Mouse (Mus musculus) liver, postnatal 0 days (tissue): ENCODE measurements at regions not wholly inside any gene's neighbourhood (a gene's known extent, or its start where the extent isn't known, plus 50 kb on each side); places are given as distances from the start of the nearest gene placed in this dataset.

Experiments
- ATAC-seq: fragments of 200-750 bp; cut with Nextera tagmentation; 2 replicates; pipeline ENCODE4 v1.8.0; 2017; ENCODE audit warnings: mild to moderate bottlenecking, moderate library complexity
- DNase-seq: peaks from one replicate; pipeline ENCODE4 v3.0.0-alpha.2; 2016
- H3K27ac ChIP-seq: fragments of 300-500 bp; sonication (generic); 2 replicates; pipeline ENCODE4 v1.5.1; 2014; ENCODE audit warnings: antibody characterized with exemption, moderate library complexity, mild to moderate bottlenecking, low read depth
- H3K27me3 ChIP-seq: fragments of 300-500 bp; sonication (generic); 2 replicates; pipeline ENCODE4 v1.6.1; 2014; ENCODE audit warnings: low read length, control low read depth, mixed read lengths; ENCODE audit not compliant: insufficient read depth
- H3K36me3 ChIP-seq: fragments of 300-500 bp; sonication (generic); replicated peaks from 2 replicates; pipeline ENCODE4 v1.6.1; 2014; ENCODE audit warnings: mild to moderate bottlenecking, control low read depth, low read length, moderate library complexity, mixed read lengths; ENCODE audit not compliant: insufficient read depth
- H3K4me1 ChIP-seq: fragments of 300-500 bp; sonication (generic); 2 replicates; pipeline ENCODE4 v1.6.1; 2014; ENCODE audit warnings: antibody characterized with exemption, mild to moderate bottlenecking, control low read depth; ENCODE audit not compliant: insufficient read depth
- H3K4me2 ChIP-seq: fragments of 300-500 bp; sonication (generic); 2 replicates; pipeline ENCODE4 v1.6.1; 2014; ENCODE audit warnings: low read depth, mild to moderate bottlenecking, low read length, moderate library complexity, mixed read lengths
- H3K4me3 ChIP-seq: fragments of 300-500 bp; sonication (generic); 2 replicates; pipeline ENCODE4 v1.5.1; 2014; ENCODE audit warnings: low read depth, low read length
- H3K9ac ChIP-seq: fragments of 300-500 bp; sonication (generic); replicated peaks from 2 replicates; pipeline ENCODE4 v1.6.1; 2014; ENCODE audit warnings: mild to moderate bottlenecking, moderate library complexity
- H3K9me3 ChIP-seq: fragments of 300-500 bp; sonication (generic); 2 replicates; pipeline ENCODE4 v1.6.1; 2016; ENCODE audit warnings: mild to moderate bottlenecking, control low read depth, low read length, mixed read lengths
- CTCF ChIP-seq: sonication (generic); IDR thresholded peaks from 2 replicates; pipeline ENCODE4 v1.5.1; 2016; ENCODE audit warnings: antibody characterized with exemption, low read depth
- EP300 ChIP-seq: IDR thresholded peaks from 2 replicates; pipeline ENCODE4 v1.6.1; 2016; ENCODE audit warnings: antibody characterized with exemption, low read depth, mild to moderate bottlenecking
- WGBS: fragments of 180-500 bp; shearing (Covaris S2); extraction: QIAGEN DNeasy Blood & Tissue Kit; methylation state at CpG from one replicate; pipeline ENCODE4 v1.1.7; 2014; ENCODE audit not compliant: insufficient replicate concordance; 5-methylcytosine and 5-hydroxymethylcytosine counted together

- H3K9ac ChIP-seq = no peak overlapping the region
Observed at GRCm38 (mm10) chr19:21077771-21078548, 124.0 kb upstream of the Tmc1 start.

DNA sequence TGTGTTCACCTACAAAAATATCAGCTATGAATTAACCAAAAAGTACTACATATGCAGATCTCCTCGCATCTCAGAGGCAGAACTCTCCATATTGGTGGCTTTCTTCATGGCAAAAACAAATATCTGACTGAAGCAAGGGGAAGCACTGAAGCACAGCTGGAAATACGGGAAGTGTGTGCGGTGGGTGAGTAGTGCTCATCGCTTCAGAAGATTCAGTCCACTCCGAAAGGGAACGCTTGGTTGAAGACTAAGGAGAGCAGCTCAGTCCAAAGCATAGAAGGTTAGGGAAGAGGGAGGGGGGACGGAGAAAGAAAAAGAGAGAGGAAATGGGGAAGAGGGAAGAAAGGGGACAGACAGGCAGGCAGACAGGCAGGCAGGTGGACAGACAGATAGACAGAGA lies 114.4 kb upstream of the Tmc1 start:
- no peaks in the 10 kb centered on the region for H3K27me3 ChIP-seq
- no peak overlapping the region for H3K9ac ChIP-seq
- H3K4me1 ChIP-seq = no peaks in the 10 kb centered on the region
- no peaks in the 10 kb centered on the region for H3K9me3 ChIP-seq
- ATAC-seq (no peak), DNase-seq (no peak)
- TF ChIP-seq EP300 (no peak), CTCF (no peak)
- H3K36me3 ChIP-seq = no peaks in the 10 kb centered on the region
- H3K4me3 ChIP-seq = no peak overlapping the region
- H3K4me2 ChIP-seq = no peak overlapping the region
- H3K27ac ChIP-seq = no peak overlapping the region
- WGBS = 71% methylated on average over 7 of the region's 7 CpGs

More at GRCm38 (mm10) chr19:21077771-21078548, 124.0 kb upstream of the Tmc1 start:
- ATAC-seq = no peak
- no peak for DNase-seq
- H3K4me1 ChIP-seq = no peaks in the 10 kb centered on the region
- TF ChIP-seq EP300 (no peak), CTCF (no peak)
- H3K36me3 ChIP-seq = no peaks in the 10 kb centered on the region
- H3K4me2 ChIP-seq = no peak overlapping the region
- whole genome bisulfite sequencing = 67% methylated on average over 7 of the region's 7 CpGs
- no peak overlapping the region for H3K4me3 ChIP-seq
- H3K9me3 ChIP-seq = no peaks in the 10 kb centered on the region
- no peak overlapping the region for H3K27ac ChIP-seq
- no peaks in the 10 kb centered on the region for H3K27me3 ChIP-seq

DNA sequence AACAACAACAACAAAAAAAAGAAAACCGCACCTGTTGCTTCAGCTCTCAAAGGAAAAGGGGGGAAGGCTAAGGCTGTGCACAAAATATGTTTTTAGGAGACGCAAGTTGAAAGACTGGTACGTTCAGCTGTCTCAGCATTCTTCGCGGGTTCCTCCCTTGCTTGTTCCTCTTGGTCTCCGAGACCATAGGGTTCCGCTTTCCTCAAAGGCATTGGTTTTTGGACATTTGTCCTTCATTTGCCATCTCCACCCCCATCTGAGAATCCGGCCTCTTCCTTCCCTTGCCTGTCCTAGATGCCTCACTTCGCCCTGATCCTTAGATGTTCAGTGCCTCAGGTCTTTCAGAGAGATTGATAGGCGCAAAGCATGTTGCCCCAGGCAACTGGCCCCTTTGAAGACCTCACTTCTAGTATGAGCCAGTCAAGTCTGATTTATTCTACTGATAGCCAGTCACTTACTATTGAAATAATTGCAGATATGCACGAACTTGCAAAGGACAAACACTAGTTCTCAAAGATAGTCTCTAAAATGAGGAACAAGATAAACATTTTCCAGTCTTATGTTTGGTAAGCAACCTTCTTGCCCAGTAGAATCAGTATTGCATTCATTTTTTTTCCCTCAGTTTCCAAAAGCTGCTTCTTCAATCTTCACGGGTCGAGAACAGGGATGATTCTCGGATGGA lies 112.6 kb upstream of the Tmc1 start:
- no peak for DNase-seq
- H3K4me2 ChIP-seq = no peak overlapping the region
- H3K36me3 ChIP-seq = no peaks in the 10 kb centered on the region
- no peak overlapping the region for H3K9ac ChIP-seq
- TF ChIP-seq CTCF = no peak
- TF ChIP-seq EP300 = no peak
- WGBS = 77% methylated on average over 14 of the region's 14 CpGs
- H3K4me1 ChIP-seq = no peaks in the 10 kb centered on the region
- no peak for ATAC-seq
- H3K27ac ChIP-seq = no peak overlapping the region
- no peaks in the 10 kb centered on the region for H3K27me3 ChIP-seq
- no peak overlapping the region for H3K4me3 ChIP-seq
- H3K9me3 ChIP-seq = no peaks in the 10 kb centered on the region

- Histone ChIP-seq H3K4me2 (no peak overlapping the region), H3K4me1 (no peaks in the 10 kb centered on the region), H3K27me3 (no peaks in the 10 kb centered on the region), H3K27ac (no peak overlapping the region), H3K9ac (no peak overlapping the region), H3K4me3 (no peak overlapping the region), H3K9me3 (no peaks in the 10 kb centered on the region), H3K36me3 (no peaks in the 10 kb centered on the region)
- 75% methylated on average over 3 of the region's 3 CpGs for WGBS
- TF ChIP-seq EP300 (no peak), CTCF (no peak)
- no peak for ATAC-seq
- DNase-seq = no peak
Observed at GRCm38 (mm10) chr19:21064902-21065301, 110.9 kb upstream of the Tmc1 start.

- DNase-seq = no peak
- ATAC-seq = no peak
- Histone ChIP-seq H3K9me3 (no peaks in the 10 kb centered on the region), H3K4me3 (no peak overlapping the region), H3K36me3 (no peaks in the 10 kb centered on the region), H3K9ac (no peak overlapping the region), H3K4me1 (peaks cover 16% of the 10 kb centered on the region), H3K27me3 (no peaks in the 10 kb centered on the region), H3K4me2 (no peak overlapping the region), H3K27ac (no peak overlapping the region)
- WGBS = 64% methylated on average over 11 of the region's 11 CpGs
- TF ChIP-seq EP300 = no peak; the same call in 1 of the 2 replicates
- TF ChIP-seq CTCF = no peak
Observed at GRCm38 (mm10) chr19:21053597-21054544, 99.9 kb upstream of the Tmc1 start.

DNA sequence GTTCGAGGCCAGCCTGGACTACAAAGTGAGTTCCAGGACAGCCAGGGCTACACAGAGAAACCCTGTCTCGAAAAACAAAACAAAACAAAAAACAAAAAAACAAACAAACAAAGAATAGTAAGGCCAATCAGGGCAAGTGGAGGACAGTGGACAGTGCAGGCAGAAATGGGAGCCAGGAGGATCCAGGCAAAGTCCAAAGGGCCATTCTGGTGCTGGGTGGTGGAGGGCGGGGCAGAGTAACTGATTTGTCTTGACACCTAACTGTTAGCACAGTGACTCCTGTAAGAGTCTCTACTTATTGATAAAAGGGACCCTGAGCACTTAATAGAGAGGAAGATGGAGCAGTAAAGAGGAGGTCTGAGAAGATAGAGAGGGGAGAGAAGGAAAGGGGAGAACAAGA lies 98.8 kb upstream of the Tmc1 start:
- DNase-seq = no peak

More for the DNA sequence above, 98.8 kb upstream of the Tmc1 start:
- Histone ChIP-seq H3K27ac (no peak overlapping the region), H3K27me3 (no peaks in the 10 kb centered on the region), H3K9ac (no peak overlapping the region), H3K36me3 (no peaks in the 10 kb centered on the region), H3K9me3 (no peaks in the 10 kb centered on the region), H3K4me1 (peaks cover 16% of the 10 kb centered on the region), H3K4me2 (no peak overlapping the region), H3K4me3 (no peak overlapping the region)
- 77% methylated on average over 3 of the region's 3 CpGs for WGBS
- no peak for TF ChIP-seq CTCF
- TF ChIP-seq EP300 = no peak
- ATAC-seq = no peak
